Mouse (Mus musculus): ENCODE data around the gene Ppp1r35. TPM values are rescaled to one million over a fixed set of nuclear protein-coding genes. Genes with fewer than 3 reads are reported as not detected.

Gene Ppp1r35
- polyA plus RNA-seq, 1 experiment from 2014 or later = 59.7 TPM

- no peak overlapping the region for H3K9ac ChIP-seq
- ATAC-seq (ENCODE audit: low FRiP score) = no peak
- H3K27ac ChIP-seq = no peak overlapping the region
- no peaks in the 10 kb centered on the region for H3K9me3 ChIP-seq (replicated peaks)
- no peak overlapping the region for H3K4me2 ChIP-seq (replicated peaks)
- 89% methylated on average over 3 of the region's 3 CpGs for WGBS
- no peaks in the 10 kb centered on the region for H3K36me3 ChIP-seq
- H3K27me3 ChIP-seq = no peaks in the 10 kb centered on the region
- no peaks in the 10 kb centered on the region for H3K4me1 ChIP-seq
- H3K4me3 ChIP-seq = no peak overlapping the region
These were observed 46.4 kb downstream of the Ppp1r35 start for GRCm38 (mm10) chr5:137825030-137825429.

GRCm38 (mm10) chr5:137825971-137826370, 47.3 kb downstream of the Ppp1r35 start:
- Histone ChIP-seq H3K27me3 (no peaks in the 10 kb centered on the region), H3K4me1 (no peaks in the 10 kb centered on the region), H3K9me3 (replicated peaks) (no peaks in the 10 kb centered on the region), H3K9ac (no peak overlapping the region), H3K36me3 (no peaks in the 10 kb centered on the region), H3K27ac (no peak overlapping the region), H3K4me3 (no peak overlapping the region), H3K4me2 (replicated peaks) (no peak overlapping the region)
- 87% methylated on average over 2 of the region's 2 CpGs for WGBS
- ATAC-seq (ENCODE audit: low FRiP score) = no peak

DNA sequence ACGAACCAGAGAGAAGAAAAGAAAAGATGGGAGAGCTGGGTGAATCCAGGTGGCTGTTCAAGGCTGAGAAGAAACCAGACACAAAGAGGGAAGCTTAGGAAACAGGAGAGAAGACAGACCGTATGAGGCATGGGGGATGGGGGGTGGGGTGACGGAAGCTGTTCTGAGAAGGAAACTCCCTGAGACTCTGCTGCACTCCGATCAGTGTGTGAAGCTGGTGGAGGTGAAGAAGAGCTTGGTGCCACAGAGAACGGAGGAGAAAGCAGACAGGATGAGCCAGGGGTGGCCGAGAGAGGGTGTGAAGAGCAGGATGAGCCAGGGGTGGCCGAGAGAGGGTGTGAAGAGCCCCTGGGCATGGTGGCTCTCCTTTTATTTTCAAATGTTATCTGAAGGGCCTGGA, 47.8 kb downstream of the Ppp1r35 start:
- Histone ChIP-seq H3K27me3 (no peaks in the 10 kb centered on the region), H3K27ac (no peak overlapping the region), H3K4me1 (no peaks in the 10 kb centered on the region), H3K9ac (no peak overlapping the region), H3K4me3 (no peak overlapping the region), H3K36me3 (no peaks in the 10 kb centered on the region), H3K9me3 (replicated peaks) (no peaks in the 10 kb centered on the region), H3K4me2 (replicated peaks) (no peak overlapping the region)
- WGBS = 58% methylated on average over 7 of the region's 7 CpGs
- no peak for ATAC-seq (ENCODE audit: low FRiP score)

GRCm38 (mm10) chr5:137828694-137829093, 50.0 kb downstream of the Ppp1r35 start:
- Histone ChIP-seq H3K4me2 (replicated peaks) (no peak overlapping the region), H3K9me3 (replicated peaks) (no peaks in the 10 kb centered on the region), H3K4me3 (no peak overlapping the region), H3K9ac (no peak overlapping the region), H3K27me3 (no peaks in the 10 kb centered on the region), H3K27ac (no peak overlapping the region), H3K36me3 (no peaks in the 10 kb centered on the region), H3K4me1 (no peaks in the 10 kb centered on the region)
- WGBS = 83% methylated on average over 6 of the region's 6 CpGs
- ATAC-seq (ENCODE audit: low FRiP score) = no peak

Other genes starting within 250 kb of the Ppp1r35 start
- not detected in 2 replicates for gene Epo, start 245.6 kb upstream of the Ppp1r35 start, polyA plus RNA-seq (2016; fragmentation: Nextera tagmentation; extraction: Ambion mirVana)
- gene Gnb2, start 245.3 kb upstream of the Ppp1r35 start, polyA plus RNA-seq (2016; fragmentation: Nextera tagmentation; extraction: Ambion mirVana) = 466 and 467 TPM in 2 replicates
- 103 and 108 TPM in 2 replicates for gene Actl6b, start 225.3 kb upstream of the Ppp1r35 start, polyA plus RNA-seq (2016; fragmentation: Nextera tagmentation; extraction: Ambion mirVana)
- 3.3 and 3.4 TPM in 2 replicates for gene Tfr2, start 209.0 kb upstream of the Ppp1r35 start, polyA plus RNA-seq (2016; fragmentation: Nextera tagmentation; extraction: Ambion mirVana)
- 38.7 and 40.0 TPM in 2 replicates for gene Mospd3, start 177.8 kb upstream of the Ppp1r35 start, polyA plus RNA-seq (2016; fragmentation: Nextera tagmentation; extraction: Ambion mirVana)
- gene Pcolce, start 165.1 kb upstream of the Ppp1r35 start, polyA plus RNA-seq (2016; fragmentation: Nextera tagmentation; extraction: Ambion mirVana) = 66.6 and 82.5 TPM in 2 replicates
- 0.23 and 0.25 TPM in 2 replicates for gene Fbxo24, start 149.8 kb upstream of the Ppp1r35 start, polyA plus RNA-seq (2016; fragmentation: Nextera tagmentation; extraction: Ambion mirVana)
- gene Lrch4, start 149.7 kb upstream of the Ppp1r35 start, polyA plus RNA-seq (2016; fragmentation: Nextera tagmentation; extraction: Ambion mirVana) = 32.4 and 34.3 TPM in 2 replicates
- gene Gm20605, start 149.7 kb upstream of the Ppp1r35 start, polyA plus RNA-seq (2016; fragmentation: Nextera tagmentation; extraction: Ambion mirVana) = 8.3 and 10.8 TPM in 2 replicates
- 7.6 and 8.0 TPM in 2 replicates for gene Sap25, start 137.5 kb upstream of the Ppp1r35 start, polyA plus RNA-seq (2016; fragmentation: Nextera tagmentation; extraction: Ambion mirVana)
- 0.10 and 0.22 TPM in 2 replicates for gene Irs3, start 133.1 kb upstream of the Ppp1r35 start, polyA plus RNA-seq (2016; fragmentation: Nextera tagmentation; extraction: Ambion mirVana)
- gene Agfg2, start 94.1 kb upstream of the Ppp1r35 start, polyA plus RNA-seq (2016; fragmentation: Nextera tagmentation; extraction: Ambion mirVana) = 21.2 and 22.4 TPM in 2 replicates
- gene Nyap1, start 37.2 kb upstream of the Ppp1r35 start, polyA plus RNA-seq (2016; fragmentation: Nextera tagmentation; extraction: Ambion mirVana) = 20.9 and 22.2 TPM in 2 replicates
- 81.8 and 82.9 TPM in 2 replicates for gene Tsc22d4, start 33.1 kb upstream of the Ppp1r35 start, polyA plus RNA-seq (2016; fragmentation: Nextera tagmentation; extraction: Ambion mirVana)
- gene Mepce, start 8.8 kb downstream of the Ppp1r35 start, polyA plus RNA-seq (2016; fragmentation: Nextera tagmentation; extraction: Ambion mirVana) = 11.0 and 14.8 TPM in 2 replicates
- 19.5 and 20.1 TPM in 2 replicates for gene Zcwpw1, start 8.9 kb downstream of the Ppp1r35 start, polyA plus RNA-seq (2016; fragmentation: Nextera tagmentation; extraction: Ambion mirVana)
- 0.21 and 1.1 TPM in 2 replicates for gene Pilra, start 57.4 kb downstream of the Ppp1r35 start, polyA plus RNA-seq (2016; fragmentation: Nextera tagmentation; extraction: Ambion mirVana)
- not detected in 2 replicates for gene Pilrb1, start 79.3 kb downstream of the Ppp1r35 start, polyA plus RNA-seq (2016; fragmentation: Nextera tagmentation; extraction: Ambion mirVana)
- gene Pilrb2, start 93.0 kb downstream of the Ppp1r35 start, polyA plus RNA-seq (2016; fragmentation: Nextera tagmentation; extraction: Ambion mirVana) = not detected in 2 replicates
- not detected in 2 replicates for gene Cyp3a13, start 142.8 kb downstream of the Ppp1r35 start, polyA plus RNA-seq (2016; fragmentation: Nextera tagmentation; extraction: Ambion mirVana)
- 0.17 and 0.74 TPM in 2 replicates for gene Gjc3, start 184.2 kb downstream of the Ppp1r35 start, polyA plus RNA-seq (2016; fragmentation: Nextera tagmentation; extraction: Ambion mirVana)
- not detected in 2 replicates for gene Azgp1, start 202.7 kb downstream of the Ppp1r35 start, polyA plus RNA-seq (2016; fragmentation: Nextera tagmentation; extraction: Ambion mirVana)
- gene Smok3a, start 242.4 kb downstream of the Ppp1r35 start, polyA plus RNA-seq (2016; fragmentation: Nextera tagmentation; extraction: Ambion mirVana) = not detected in 2 replicates
- gene Smok3b, start 242.6 kb downstream of the Ppp1r35 start, polyA plus RNA-seq (2016; fragmentation: Nextera tagmentation; extraction: Ambion mirVana) = not detected in 2 replicates

All from hindbrain, embryonic 12.5 days (tissue).